Mouse (Mus musculus): ENCODE results near the gene Lbp. TPM values are rescaled to one million over a fixed set of nuclear protein-coding genes. Genes with fewer than 3 reads are reported as not detected.

The Lbp gene
- polyA plus RNA-seq, 1 experiment from 2014 or later, result 2.2 TPM

- peak overlapping the region; percentile 74 for H3K4me2 ChIP-seq (ENCODE audit: low read length)
- no peaks in the 10 kb centered on the region for H3K27me3 ChIP-seq (ENCODE audit: control insufficient read depth, insufficient read depth, low read length)
- peak overlapping the region; percentile 55 for H3K27ac ChIP-seq (replicated peaks; ENCODE audit: low read depth, low read length)
- peaks cover 34% of the 10 kb centered on the region for H3K36me3 ChIP-seq (ENCODE audit: control insufficient read depth, insufficient read depth, low read length)
- H3K4me3 ChIP-seq (replicated peaks; ENCODE audit: low read depth, low read length), result peak overlapping the region; percentile 75
- H3K4me1 ChIP-seq (ENCODE audit: control insufficient read depth, insufficient read depth, low read length), result 0 out of 2 replicates have a peak, but pooled peaks cover 7% of the 10 kb centered on the region
- ATAC-seq (ENCODE audit: low FRiP score, low TSS enrichment) (peak; percentile 65; the same call in 1 of the 2 replicates), DNase-seq (no peak)
- no peak overlapping the region for H3K9ac ChIP-seq (replicated peaks; ENCODE audit: low read length)
- 38% methylated on average over 8 of the region's 8 CpGs for WGBS
- H3K9me3 ChIP-seq (ENCODE audit: control insufficient read depth, low read length), result no peaks in the 10 kb centered on the region
Measured at GRCm38 (mm10) chr2:158361678-158362320, 55.5 kb downstream of the Lbp start.

- no peaks in the 10 kb centered on the region for H3K9me3 ChIP-seq (ENCODE audit: control insufficient read depth, low read length)
- ATAC-seq (ENCODE audit: low FRiP score, low TSS enrichment) (no peak), DNase-seq (no peak)
- no peak overlapping the region for H3K4me2 ChIP-seq (ENCODE audit: low read length)
- H3K36me3 ChIP-seq (ENCODE audit: control insufficient read depth, insufficient read depth, low read length), result peaks cover 11% of the 10 kb centered on the region
- WGBS, result 89% methylated on average over 4 of the region's 4 CpGs
- H3K4me1 ChIP-seq (ENCODE audit: control insufficient read depth, insufficient read depth, low read length), result 0 out of 2 replicates have a peak, but pooled peaks cover 7% of the 10 kb centered on the region
- H3K4me3 ChIP-seq (replicated peaks; ENCODE audit: low read depth, low read length), result no peak overlapping the region
- H3K27ac ChIP-seq (replicated peaks; ENCODE audit: low read depth, low read length), result no peak overlapping the region
- H3K9ac ChIP-seq (replicated peaks; ENCODE audit: low read length), result no peak overlapping the region
- H3K27me3 ChIP-seq (ENCODE audit: control insufficient read depth, insufficient read depth, low read length), result no peaks in the 10 kb centered on the region
Measured at GRCm38 (mm10) chr2:158364175-158364574, 57.9 kb downstream of the Lbp start.

GRCm38 (mm10) chr2:158365099-158365850, 59.0 kb downstream of the Lbp start:
- no peak overlapping the region for H3K4me2 ChIP-seq (ENCODE audit: low read length)
- H3K27me3 ChIP-seq (ENCODE audit: control insufficient read depth, insufficient read depth, low read length), result no peaks in the 10 kb centered on the region
- WGBS, result 75% methylated on average over 12 of the region's 12 CpGs
- H3K4me1 ChIP-seq (ENCODE audit: control insufficient read depth, insufficient read depth, low read length), result 0 out of 2 replicates have a peak, but pooled peaks cover 3% of the 10 kb centered on the region
- H3K9me3 ChIP-seq (ENCODE audit: control insufficient read depth, low read length), result no peaks in the 10 kb centered on the region
- H3K9ac ChIP-seq (replicated peaks; ENCODE audit: low read length), result no peak overlapping the region
- DNase-seq (no peak), ATAC-seq (ENCODE audit: low FRiP score, low TSS enrichment) (no peak)
- H3K4me3 ChIP-seq (replicated peaks; ENCODE audit: low read depth, low read length), result no peak overlapping the region
- H3K36me3 ChIP-seq (ENCODE audit: control insufficient read depth, insufficient read depth, low read length), result no peaks in the 10 kb centered on the region; the same call in 1 of the 2 replicates
- no peak overlapping the region for H3K27ac ChIP-seq (replicated peaks; ENCODE audit: low read depth, low read length)

- H3K27me3 ChIP-seq (ENCODE audit: control insufficient read depth, insufficient read depth, low read length), result no peaks in the 10 kb centered on the region
- no peak for DNase-seq
- H3K36me3 ChIP-seq (ENCODE audit: control insufficient read depth, insufficient read depth, low read length), result no peaks in the 10 kb centered on the region
- H3K4me3 ChIP-seq (replicated peaks; ENCODE audit: low read depth, low read length), result no peak overlapping the region
- no peaks in the 10 kb centered on the region for H3K4me1 ChIP-seq (ENCODE audit: control insufficient read depth, insufficient read depth, low read length)
- 91% methylated on average over 5 of the region's 5 CpGs for WGBS
- H3K4me2 ChIP-seq (ENCODE audit: low read length), result no peak overlapping the region
- H3K9ac ChIP-seq (replicated peaks; ENCODE audit: low read length), result no peak overlapping the region
- ATAC-seq (ENCODE audit: low FRiP score, low TSS enrichment), result no peak
- no peak overlapping the region for H3K27ac ChIP-seq (replicated peaks; ENCODE audit: low read depth, low read length)
- no peaks in the 10 kb centered on the region for H3K9me3 ChIP-seq (ENCODE audit: control insufficient read depth, low read length)
Measured at GRCm38 (mm10) chr2:158367654-158368053, 61.4 kb downstream of the Lbp start.

- H3K27me3 ChIP-seq (ENCODE audit: control insufficient read depth, insufficient read depth, low read length), result no peaks in the 10 kb centered on the region
- no peak for DNase-seq
Measured at GRCm38 (mm10) chr2:158368313-158368712, 62.0 kb downstream of the Lbp start.

GRCm38 (mm10) chr2:158369474-158370172, 63.3 kb downstream of the Lbp start:
- WGBS, result 80% methylated on average over 3 of the region's 3 CpGs
- no peaks in the 10 kb centered on the region for H3K27me3 ChIP-seq (ENCODE audit: control insufficient read depth, insufficient read depth, low read length)
- H3K4me3 ChIP-seq (replicated peaks; ENCODE audit: low read depth, low read length), result no peak overlapping the region
- no peak overlapping the region for H3K9ac ChIP-seq (replicated peaks; ENCODE audit: low read length)
- no peaks in the 10 kb centered on the region for H3K9me3 ChIP-seq (ENCODE audit: control insufficient read depth, low read length)
- no peaks in the 10 kb centered on the region for H3K36me3 ChIP-seq (ENCODE audit: control insufficient read depth, insufficient read depth, low read length)
- ATAC-seq (ENCODE audit: low FRiP score, low TSS enrichment) (no peak), DNase-seq (no peak)
- no peaks in the 10 kb centered on the region for H3K4me1 ChIP-seq (ENCODE audit: control insufficient read depth, insufficient read depth, low read length)
- H3K27ac ChIP-seq (replicated peaks; ENCODE audit: low read depth, low read length), result no peak overlapping the region
- no peak overlapping the region for H3K4me2 ChIP-seq (ENCODE audit: low read length)

More at GRCm38 (mm10) chr2:158368313-158368712, 62.0 kb downstream of the Lbp start:
- no peak overlapping the region for H3K9ac ChIP-seq (replicated peaks; ENCODE audit: low read length)
- 93% methylated on average over 8 of the region's 8 CpGs for WGBS
- H3K4me1 ChIP-seq (ENCODE audit: control insufficient read depth, insufficient read depth, low read length), result no peaks in the 10 kb centered on the region
- no peak overlapping the region for H3K4me2 ChIP-seq (ENCODE audit: low read length)
- no peak for ATAC-seq (ENCODE audit: low FRiP score, low TSS enrichment)
- no peaks in the 10 kb centered on the region for H3K36me3 ChIP-seq (ENCODE audit: control insufficient read depth, insufficient read depth, low read length)
- no peak overlapping the region for H3K27ac ChIP-seq (replicated peaks; ENCODE audit: low read depth, low read length)
- no peak overlapping the region for H3K4me3 ChIP-seq (replicated peaks; ENCODE audit: low read depth, low read length)
- H3K9me3 ChIP-seq (ENCODE audit: control insufficient read depth, low read length), result no peaks in the 10 kb centered on the region

GRCm38 (mm10) chr2:158370173-158370550, 63.9 kb downstream of the Lbp start:
- 12% methylated on average over 5 of the region's 5 CpGs for WGBS

GRCm38 (mm10) chr2:158373061-158373460, 66.8 kb downstream of the Lbp start:
- Histone ChIP-seq H3K9ac (replicated peaks; ENCODE audit: low read length) (no peak overlapping the region), H3K27ac (replicated peaks; ENCODE audit: low read depth, low read length) (no peak overlapping the region), H3K4me3 (replicated peaks; ENCODE audit: low read depth, low read length) (no peak overlapping the region), H3K9me3 (ENCODE audit: control insufficient read depth, low read length) (no peaks in the 10 kb centered on the region), H3K4me1 (ENCODE audit: control insufficient read depth, insufficient read depth, low read length) (no peaks in the 10 kb centered on the region), H3K27me3 (ENCODE audit: control insufficient read depth, insufficient read depth, low read length) (no peaks in the 10 kb centered on the region), H3K36me3 (ENCODE audit: control insufficient read depth, insufficient read depth, low read length) (peaks cover 5% of the 10 kb centered on the region), H3K4me2 (ENCODE audit: low read length) (no peak overlapping the region)
- 79% methylated on average over 5 of the region's 5 CpGs for WGBS
- DNase-seq (no peak), ATAC-seq (ENCODE audit: low FRiP score, low TSS enrichment) (no peak)

More at GRCm38 (mm10) chr2:158370173-158370550, 63.9 kb downstream of the Lbp start:
- no peak for DNase-seq
- Histone ChIP-seq H3K4me2 (ENCODE audit: low read length) (no peak overlapping the region), H3K27me3 (ENCODE audit: control insufficient read depth, insufficient read depth, low read length) (no peaks in the 10 kb centered on the region), H3K27ac (replicated peaks; ENCODE audit: low read depth, low read length) (no peak overlapping the region), H3K9me3 (ENCODE audit: control insufficient read depth, low read length) (no peaks in the 10 kb centered on the region), H3K36me3 (ENCODE audit: control insufficient read depth, insufficient read depth, low read length) (no peaks in the 10 kb centered on the region), H3K4me1 (ENCODE audit: control insufficient read depth, insufficient read depth, low read length) (no peaks in the 10 kb centered on the region), H3K9ac (replicated peaks; ENCODE audit: low read length) (no peak overlapping the region), H3K4me3 (replicated peaks; ENCODE audit: low read depth, low read length) (no peak overlapping the region)
- no peak for ATAC-seq (ENCODE audit: low FRiP score, low TSS enrichment)
